Mouse (Mus musculus): ENCODE data around the gene Zfp579. TPM values are rescaled to one million over a fixed set of nuclear protein-coding genes. Genes with fewer than 3 reads are reported as not detected.

Gene Zfp579
- total and polyA plus RNA-seq, 3 experiments = 0.54 to 3.6 TPM; not detected in 1

- Histone ChIP-seq H3K9me3 (replicated peaks; ENCODE audit: insufficient read depth, low read length) (no peaks in the 10 kb centered on the region), H3K27ac (ENCODE audit: control insufficient read depth, low read depth, low read length) (no peak overlapping the region), H3K27me3 (ENCODE audit: control insufficient read depth in 1 of 2, insufficient read depth in 2 of 2, low read length in 2 of 2) (no peaks in the 10 kb centered on the region), H3K9ac (ENCODE audit: control insufficient read depth, low read depth, low read length, poor library complexity, severe bottlenecking) (no peak overlapping the region), H3K4me1 (ENCODE audit: control insufficient read depth in 1 of 2, insufficient read depth in 2 of 2, low read length in 2 of 2) (peaks cover 0 to 9% of the 10 kb centered on the region in 2 experiments; a peak in 1 of 4 replicates), H3K36me3 (ENCODE audit: control insufficient read depth in 1 of 2, insufficient read depth in 2 of 2, low read length in 2 of 2) (no peaks in the 10 kb centered on the region), H3K4me3 (ENCODE audit: control insufficient read depth in 1 of 2, insufficient read depth in 1 of 2, low read depth in 2 of 2, low read length in 2 of 2) (no peak overlapping the region), H3K79me2 (ENCODE audit: control insufficient read depth, insufficient read depth, low read length, poor library complexity) (no peaks in the 10 kb centered on the region)
- no peak for TF ChIP-seq MEF2A (IDR thresholded peaks at IDR 0.05; ENCODE audit: extremely low read depth, insufficient replicate concordance, low read depth, low read length, poor library complexity, severe bottlenecking)
- TF ChIP-seq GABPA (IDR thresholded peaks at IDR 0.05; ENCODE audit: low read depth, low read length) = no peak
- no peak for TF ChIP-seq ELF1 (IDR thresholded peaks at IDR 0.05; ENCODE audit: low read depth, low read length)
- TF ChIP-seq CHD1 (IDR thresholded peaks at IDR 0.05; ENCODE audit: low read depth, low read length) = no peak
- no peak for TF ChIP-seq ZNF384 (IDR thresholded peaks at IDR 0.05; ENCODE audit: low read depth, low read length)
- no peak for TF ChIP-seq ZC3H11A (IDR thresholded peaks at IDR 0.05; ENCODE audit: low read depth, low read length)
- no peak for TF ChIP-seq ZMIZ1 (IDR thresholded peaks at IDR 0.05; ENCODE audit: low read depth, low read length)
- TF ChIP-seq POLR2A (IDR thresholded peaks at IDR 0.05; ENCODE audit: control insufficient read depth in 1 of 2, insufficient read depth in 1 of 2, low read depth in 1 of 2, low read length in 2 of 2, poor library complexity in 1 of 2) = no peak
- TF ChIP-seq E2F4 (IDR thresholded peaks at IDR 0.05; ENCODE audit: borderline replicate concordance, low read depth, low read length) = no peak
- no peak for TF ChIP-seq MXI1 (IDR thresholded peaks at IDR 0.05; ENCODE audit: low read depth, low read length)
- no peak for TF ChIP-seq BHLHE40 (IDR thresholded peaks at IDR 0.05; ENCODE audit: borderline replicate concordance, low read depth, low read length)
- TF ChIP-seq MAZ (IDR thresholded peaks at IDR 0.05; ENCODE audit: low read depth, low read length) = no peak
- no peak for TF ChIP-seq MAX (IDR thresholded peaks at IDR 0.05; ENCODE audit: low read length)
- TF ChIP-seq POLR2AphosphoS2 (IDR thresholded peaks at IDR 0.05; ENCODE audit: low read length) = no peak
- no peak for TF ChIP-seq ZKSCAN1 (IDR thresholded peaks at IDR 0.05; ENCODE audit: low read depth, low read length)
- TF ChIP-seq UBTF (IDR thresholded peaks at IDR 0.05; ENCODE audit: borderline replicate concordance, insufficient read depth, low read depth, low read length) = no peak
- no peak for DNase-seq (ENCODE audit: low read depth, low spot score)
Observed at GRCm38 (mm10) chr7:4971710-4972109, 24.2 kb downstream of the Zfp579 start.

GRCm38 (mm10) chr7:4971068-4971467 lies 24.9 kb downstream of the Zfp579 start, which contains the start of gene Sbk3:
Gene Sbk3, minus strand, starts transcription at chr7:4971168.
- Histone ChIP-seq H3K79me2 (ENCODE audit: control insufficient read depth, insufficient read depth, low read length, poor library complexity) (no peaks in the 10 kb centered on the region), H3K9me3 (replicated peaks; ENCODE audit: insufficient read depth, low read length) (no peaks in the 10 kb centered on the region), H3K36me3 (ENCODE audit: control insufficient read depth in 1 of 2, insufficient read depth in 2 of 2, low read length in 2 of 2) (no peaks in the 10 kb centered on the region), H3K4me3 (ENCODE audit: control insufficient read depth in 1 of 2, insufficient read depth in 1 of 2, low read depth in 2 of 2, low read length in 2 of 2) (no peak within 1 kb of the TSS), H3K27ac (ENCODE audit: control insufficient read depth, low read depth, low read length) (no peak within 1 kb of the TSS), H3K27me3 (ENCODE audit: control insufficient read depth in 1 of 2, insufficient read depth in 2 of 2, low read length in 2 of 2) (no peaks in the 10 kb centered on the region), H3K4me1 (ENCODE audit: control insufficient read depth in 1 of 2, insufficient read depth in 2 of 2, low read length in 2 of 2) (peaks cover 0 to 9% of the 10 kb centered on the region in 2 experiments; a peak in 1 of 4 replicates), H3K9ac (ENCODE audit: control insufficient read depth, low read depth, low read length, poor library complexity, severe bottlenecking) (no peak within 1 kb of the TSS)
- DNase-seq (ENCODE audit: low read depth, low spot score) = peak; percentile 47
- TF ChIP-seq GATA1 (IDR thresholded peaks at IDR 0.05; ENCODE audit: low read depth, low read length) (peak; percentile 41; the same call in 1 of the 2 replicates), MEF2A (IDR thresholded peaks at IDR 0.05; ENCODE audit: extremely low read depth, insufficient replicate concordance, low read depth, low read length, poor library complexity, severe bottlenecking) (no peak)

Measured in MEL (cell line).